Mouse (Mus musculus) hindbrain, embryonic 10.5 days (tissue): ENCODE results near the gene Nhlrc4. TPM values are rescaled to one million over a fixed set of nuclear protein-coding genes. Genes with fewer than 3 reads are reported as not detected.

ENCODE experiments used
- DNase-seq: peaks from one replicate; pipeline ENCODE4 v3.0.0-alpha.2; 2017; ENCODE audit warnings: low spot score
- H3K27ac ChIP-seq: fragments of 300-500 bp; sonication (generic); 2 replicates; pipeline ENCODE4 v1.5.1; 2016; ENCODE audit warnings: mild to moderate bottlenecking, moderate library complexity
- H3K27me3 ChIP-seq: fragments of 300-500 bp; sonication (generic); 2 replicates; pipeline ENCODE4 v1.6.1; 2016; ENCODE audit warnings: mild to moderate bottlenecking; ENCODE audit not compliant: poor library complexity, insufficient read depth, severe bottlenecking
- H3K36me3 ChIP-seq: fragments of 300-500 bp; sonication (generic); 2 replicates; pipeline ENCODE4 v1.6.1; 2016; ENCODE audit warnings: mild to moderate bottlenecking, moderate library complexity
- H3K4me1 ChIP-seq: fragments of 300-500 bp; sonication (generic); replicated peaks from 2 replicates; pipeline ENCODE4 v1.6.1; 2016; ENCODE audit warnings: mild to moderate bottlenecking
- H3K4me3 ChIP-seq: fragments of 300-500 bp; sonication (generic); 2 replicates; pipeline ENCODE4 v1.5.1; 2016; ENCODE audit warnings: mild to moderate bottlenecking, moderate library complexity
- H3K9me3 ChIP-seq: fragments of 300-500 bp; sonication (generic); 2 replicates; pipeline ENCODE4 v1.6.1; 2016; ENCODE audit warnings: mild to moderate bottlenecking, moderate library complexity
- WGBS: fragments of 180-500 bp; shearing (Covaris S2); methylation state at CpG from one replicate; pipeline ENCODE4 v1.1.7; 2016; 5-methylcytosine and 5-hydroxymethylcytosine counted together
- polyA plus RNA-seq: library from polyadenylated mRNA; unstranded; fragments of >200 nt; fragmentation: Nextera tagmentation; extraction: Ambion mirVana; gene quantifications from 2 replicates; pipeline ENCODE4 v1.2.1, GENCODE M21; 2016

Nhlrc4 gene
- polyA plus RNA-seq, 1 experiment from 2014 or later, result 0.55 TPM

GRCm38 (mm10) chr17:25943221-25943620 lies 1.5 kb downstream of the Nhlrc4 start:
- WGBS, result 86% methylated on average over 3 of the region's 3 CpGs
- H3K36me3 ChIP-seq, result peaks cover 7% of the 10 kb centered on the region
- H3K4me3 ChIP-seq, result peak overlapping the region; percentile 11; the same call in 1 of the 2 replicates
- no peaks in the 10 kb centered on the region for H3K27me3 ChIP-seq
- peaks cover 62% of the 10 kb centered on the region for H3K4me1 ChIP-seq
- peak overlapping the region; percentile 50 for H3K27ac ChIP-seq
- H3K9me3 ChIP-seq, result no peaks in the 10 kb centered on the region
- DNase-seq, result no peak

GRCm38 (mm10) chr17:25942597-25943151 lies 2.1 kb downstream of the Nhlrc4 start:
- Histone ChIP-seq H3K4me1 (peaks cover 61% of the 10 kb centered on the region), H3K4me3 (peak overlapping the region; percentile 75), H3K27me3 (no peaks in the 10 kb centered on the region), H3K36me3 (peaks cover 8% of the 10 kb centered on the region), H3K27ac (peak overlapping the region; percentile 95), H3K9me3 (no peaks in the 10 kb centered on the region)
- DNase-seq, result no peak
- WGBS, result 78% methylated on average over 2 of the region's 2 CpGs

- no peaks in the 10 kb centered on the region for H3K27me3 ChIP-seq
- WGBS, result 3% methylated on average over 54 of the region's 54 CpGs
- H3K9me3 ChIP-seq, result no peaks in the 10 kb centered on the region
- H3K4me1 ChIP-seq, result peaks cover 55% of the 10 kb centered on the region
- H3K27ac ChIP-seq, result peak overlapping the region; percentile 95
- H3K4me3 ChIP-seq, result peak overlapping the region; percentile 75
- DNase-seq, result peak; percentile 80
- peaks cover 18% of the 10 kb centered on the region for H3K36me3 ChIP-seq
These were observed 3.1 kb downstream of the Nhlrc4 start for GRCm38 (mm10) chr17:25941511-25942241.

GRCm38 (mm10) chr17:25934526-25934925 lies 10.2 kb downstream of the Nhlrc4 start:
- H3K36me3 ChIP-seq, result peaks cover 88% of the 10 kb centered on the region
- H3K4me3 ChIP-seq, result no peak overlapping the region
- DNase-seq, result no peak
- 95% methylated on average over 1 of the region's 1 CpGs for WGBS
- H3K4me1 ChIP-seq, result no peaks in the 10 kb centered on the region
- H3K9me3 ChIP-seq, result no peaks in the 10 kb centered on the region
- H3K27ac ChIP-seq, result no peak overlapping the region
- no peaks in the 10 kb centered on the region for H3K27me3 ChIP-seq

GRCm38 (mm10) chr17:25925348-25925747 lies 19.4 kb downstream of the Nhlrc4 start:
- Histone ChIP-seq H3K27me3 (no peaks in the 10 kb centered on the region), H3K4me3 (no peak overlapping the region), H3K9me3 (no peaks in the 10 kb centered on the region), H3K27ac (no peak overlapping the region), H3K36me3 (peaks cover 53% of the 10 kb centered on the region), H3K4me1 (peaks cover 11% of the 10 kb centered on the region)
- WGBS, result 83% methylated on average over 2 of the region's 2 CpGs
- DNase-seq, result no peak

GRCm38 (mm10) chr17:25922120-25922519 lies 22.6 kb downstream of the Nhlrc4 start:
- Histone ChIP-seq H3K36me3 (peaks cover 32% of the 10 kb centered on the region), H3K4me3 (no peak overlapping the region), H3K4me1 (peaks cover 37% of the 10 kb centered on the region), H3K27ac (no peak overlapping the region), H3K27me3 (no peaks in the 10 kb centered on the region), H3K9me3 (no peaks in the 10 kb centered on the region)
- DNase-seq, result no peak
- 80% methylated on average over 5 of the region's 5 CpGs for WGBS

- peak; percentile 99 for DNase-seq
- under 1% methylated on average over 40 of the region's 40 CpGs for WGBS
- H3K27me3 ChIP-seq, result no peaks in the 10 kb centered on the region
- peaks cover 20% of the 10 kb centered on the region for H3K36me3 ChIP-seq
- peak overlapping the region; percentile 93 for H3K27ac ChIP-seq
- peaks cover 40% of the 10 kb centered on the region for H3K4me1 ChIP-seq
- no peaks in the 10 kb centered on the region for H3K9me3 ChIP-seq
- H3K4me3 ChIP-seq, result peak overlapping the region; percentile 98
These were observed 24.7 kb downstream of the Nhlrc4 start for GRCm38 (mm10) chr17:25919786-25920642.

- Histone ChIP-seq H3K36me3 (peaks cover 24% of the 10 kb centered on the region), H3K9me3 (no peaks in the 10 kb centered on the region), H3K27ac (peak within 1 kb of the TSS; percentile 93), H3K27me3 (no peaks in the 10 kb centered on the region), H3K4me3 (peak within 1 kb of the TSS; percentile 98), H3K4me1 (peaks cover 40% of the 10 kb centered on the region)
- WGBS, result under 1% methylated on average over 78 of the region's 78 CpGs
- no peak for DNase-seq
These were observed 25.5 kb downstream of the Nhlrc4 start, which contains the start of gene Rab40c for GRCm38 (mm10) chr17:25919144-25919785. Gene Rab40c, minus strand, starts transcription at chr17:25919727.

GRCm38 (mm10) chr17:25918037-25918750 lies 26.6 kb downstream of the Nhlrc4 start:
- Histone ChIP-seq H3K4me3 (peak overlapping the region; percentile 98), H3K36me3 (peaks cover 29% of the 10 kb centered on the region), H3K4me1 (peaks cover 40% of the 10 kb centered on the region), H3K9me3 (no peaks in the 10 kb centered on the region), H3K27ac (no peak overlapping the region), H3K27me3 (no peaks in the 10 kb centered on the region)
- 83% methylated on average over 9 of the region's 9 CpGs for WGBS
- DNase-seq, result no peak

- no peak for DNase-seq
- 91% methylated on average over 8 of the region's 8 CpGs for WGBS
- Histone ChIP-seq H3K27me3 (no peaks in the 10 kb centered on the region), H3K9me3 (no peaks in the 10 kb centered on the region), H3K4me1 (peaks cover 40% of the 10 kb centered on the region), H3K27ac (no peak overlapping the region), H3K36me3 (peaks cover 30% of the 10 kb centered on the region), H3K4me3 (peak overlapping the region; percentile 98; the same call in 1 of the 2 replicates)
These were observed 27.7 kb downstream of the Nhlrc4 start for GRCm38 (mm10) chr17:25916931-25917647.

- H3K27ac ChIP-seq, result no peak overlapping the region
- no peaks in the 10 kb centered on the region for H3K9me3 ChIP-seq
- H3K4me3 ChIP-seq, result no peak overlapping the region
- H3K36me3 ChIP-seq, result peaks cover 41% of the 10 kb centered on the region
- no peaks in the 10 kb centered on the region for H3K27me3 ChIP-seq
- WGBS, result 90% methylated on average over 4 of the region's 4 CpGs
- DNase-seq, result no peak
- H3K4me1 ChIP-seq, result peaks cover 27% of the 10 kb centered on the region
These were observed 30.5 kb downstream of the Nhlrc4 start for GRCm38 (mm10) chr17:25914295-25914694.
